Comparison of ENCODE assay signal across 8 mouse cellular contexts in genomic region chr4:32800577-32801170, GRCm38 (mm10). TPM values are rescaled to one million over a fixed set of nuclear protein-coding genes. Genes with fewer than 3 reads are reported as not detected.
DNase-seq lines count a peak whose midpoint lies in the region; ATAC-seq lines count a peak whose summit lies in the region.

No protein-coding gene starts in this region.

- WGBS in limb, embryonic 12.5 days = 12% methylated on average over 9 of the region's 9 CpGs
- 14% methylated on average over 9 of the region's 9 CpGs for WGBS in stomach, embryonic 14.5 days

- 0 out of 2 replicates have a peak, but pooled peaks have one; percentile 50 for ATAC-seq in limb, embryonic 12.5 days (ENCODE audit: insufficient number of reproducible peaks, insufficient read depth, low FRiP score, low TSS enrichment, low read depth)
- ATAC-seq in stomach, embryonic 14.5 days (ENCODE audit: insufficient number of reproducible peaks, insufficient read depth, low FRiP score, low read depth) = peak; percentile 40; the same call in 1 of the 2 replicates

- peak overlapping the region; percentile 74 for H3K4me2 ChIP-seq in limb, embryonic 12.5 days
- peak overlapping the region; percentile 66 for H3K4me2 ChIP-seq in stomach, embryonic 14.5 days (replicated peaks; ENCODE audit: low read depth, low read length)

- H3K4me3 ChIP-seq in limb, embryonic 12.5 days (replicated peaks) = peak overlapping the region; percentile 80
- peak overlapping the region; percentile 61 for H3K4me3 ChIP-seq in stomach, embryonic 14.5 days (ENCODE audit: low read depth, low read length)

- intact Hi-C loops in left cerebral cortex, postnatal 36 days (cut with DNase I) = loop anchor here (2.0 kb wide), 1 partner anchor 150 kb away; the partner anchor contains the start of gene Ankrd6

- H3K4me1 ChIP-seq in limb, embryonic 12.5 days (replicated peaks) = peaks cover 6% of the 10 kb centered on the region
- H3K4me1 ChIP-seq in stomach, embryonic 14.5 days (ENCODE audit: control insufficient read depth, insufficient read depth, low read length) = peaks cover 5% of the 10 kb centered on the region; the same call in 1 of the 2 replicates

- H3K9me3 ChIP-seq in limb, embryonic 12.5 days = no peaks in the 10 kb centered on the region; the same call in 1 of the 2 replicates
- no peaks in the 10 kb centered on the region for H3K9me3 ChIP-seq in stomach, embryonic 14.5 days (ENCODE audit: control insufficient read depth, low read depth, low read length)

- H3K27me3 ChIP-seq in limb, embryonic 12.5 days = no peaks in the 10 kb centered on the region
- no peaks in the 10 kb centered on the region for H3K27me3 ChIP-seq in stomach, embryonic 14.5 days (ENCODE audit: control insufficient read depth, insufficient read depth, low read length)

- H3K27ac ChIP-seq in limb, embryonic 12.5 days = peak overlapping the region; percentile 99
- H3K27ac ChIP-seq in stomach, embryonic 14.5 days (ENCODE audit: low read length) = peak overlapping the region; percentile 97

- H3K36me3 ChIP-seq in limb, embryonic 12.5 days = peaks cover 10% of the 10 kb centered on the region
- no peaks in the 10 kb centered on the region for H3K36me3 ChIP-seq in stomach, embryonic 14.5 days (ENCODE audit: control insufficient read depth, insufficient read depth, low read length)

- peak overlapping the region; percentile 90 for H3K9ac ChIP-seq in limb, embryonic 12.5 days (replicated peaks)
- H3K9ac ChIP-seq in stomach, embryonic 14.5 days (replicated peaks; ENCODE audit: low read depth, low read length) = peak overlapping the region; percentile 64

- peak; percentile 8 for DNase-seq in adrenal gland, postnatal 14 days
- no peak for DNase-seq in adrenal gland, adult 8-10 months
- peak; percentile 47 for DNase-seq in retina, embryonic 14.5 days (ENCODE audit: low spot score)
- DNase-seq in retina, postnatal 1 day = no peak
- DNase-seq in left cerebral cortex, postnatal 36 days (ENCODE audit: low spot score in 2 of 2) = no peak
- no peak for DNase-seq in testis, postnatal 10 days (ENCODE audit: low spot score)

RNA-seq across cellular contexts. Expression of gene Lyrm2, which starts 0.6 kb away (rescaled TPM):
- 51.7 and 53.2 TPM in 2 replicates for total RNA-seq in adrenal gland, postnatal 14 days (2021)
- 10 to 100 TPM; 38.9 to 49.3 (median 46.3) TPM for total RNA-seq in adrenal gland, adult 8-10 months (2022)
- polyA plus RNA-seq in limb, embryonic 12.5 days (2016; fragmentation: Nextera tagmentation; extraction: Ambion mirVana) = 139 and 147 TPM in 2 replicates
- polyA plus RNA-seq in stomach, embryonic 14.5 days (2014; fragmentation: Nextera tagmentation; extraction: Ambion mirVana) = 107 and 110 TPM in 2 replicates
- 10 to 100 TPM; 33.5 to 34.3 TPM for total RNA-seq in left cerebral cortex, postnatal 36 days (2021)

Comparison
In these comparisons a context has a peak if more than half of its experiments do, and no peak if none do; other contexts are left out.
1. DNase-seq: peak in adrenal gland, postnatal 14 days (single experiment) and retina, embryonic 14.5 days (single experiment); none in adrenal gland, adult 8-10 months (single experiment), retina, postnatal 1 day (single experiment), left cerebral cortex, postnatal 36 days (0 of 2) and testis, postnatal 10 days (single experiment).